8 mouse cellular contexts compared by ENCODE assay signal in the genomic region with DNA sequence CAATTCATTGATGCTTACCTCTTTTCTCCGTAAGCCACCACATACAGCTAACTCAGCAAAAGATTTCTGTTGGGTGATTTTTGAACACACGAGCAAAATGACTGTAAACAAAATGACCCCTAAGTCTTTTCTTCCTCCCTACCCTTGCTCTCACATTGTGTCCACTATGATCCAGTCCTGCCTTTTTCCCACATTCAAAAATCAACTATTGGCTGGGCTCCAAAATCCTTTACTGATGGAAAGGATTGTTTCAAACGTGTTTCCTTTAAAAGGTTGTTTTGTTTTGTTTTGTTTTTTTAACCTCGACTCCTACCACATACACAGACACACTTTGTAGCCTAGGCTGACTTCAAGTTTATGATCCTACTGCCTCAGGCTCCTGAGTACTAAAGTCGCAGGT. TPM values are rescaled to one million over a fixed set of nuclear protein-coding genes. Genes with fewer than 3 reads are reported as not detected.
DNase-seq lines count a peak whose midpoint lies in the region; ATAC-seq and TF ChIP-seq lines count a peak whose summit lies in the region.

No protein-coding gene starts in this region.

- H3K27me3 ChIP-seq in heart, adult 2 months (ENCODE audit: control insufficient read depth, insufficient read depth, low read length), result no peaks in the 10 kb centered on the region
- H3K27me3 ChIP-seq in forebrain, embryonic 14.5 days (replicated peaks; ENCODE audit: control insufficient read depth, insufficient read depth, low read length), result no peaks in the 10 kb centered on the region
- no peaks in the 10 kb centered on the region for H3K27me3 ChIP-seq in liver, embryonic 14.5 days (ENCODE audit: control insufficient read depth, insufficient read depth, low read length)

- no peaks in the 10 kb centered on the region for H3K79me2 ChIP-seq in heart, adult 2 months (replicated peaks; ENCODE audit: control insufficient read depth, insufficient read depth, low read length)

- DNase-seq in heart, adult 2 months, result no peak
- no peak for DNase-seq in heart, postnatal 4 days
- peak; percentile 28 for DNase-seq in CD4-positive helper T cell, adult 2 months (ENCODE audit: low read depth, low spot score)
- DNase-seq in forebrain, embryonic 14.5 days (ENCODE audit: low spot score), result no peak
- no peak for DNase-seq in liver, embryonic 14.5 days (ENCODE audit: low read depth in 3 of 3, low spot score in 3 of 3)
- no peak for DNase-seq in right cerebral cortex, postnatal 14 days
- no peak for DNase-seq in left cerebral cortex, postnatal 36 days (ENCODE audit: low spot score in 2 of 2)

- no peaks in the 10 kb centered on the region for H3K9me3 ChIP-seq in forebrain, embryonic 14.5 days (replicated peaks; ENCODE audit: control insufficient read depth, low read length)
- H3K9me3 ChIP-seq in liver, embryonic 14.5 days (ENCODE audit: control insufficient read depth, low read length), result no peaks in the 10 kb centered on the region

- TF ChIP-seq EP300 in heart, adult 2 months (IDR thresholded peaks at IDR 0.05; ENCODE audit: insufficient read depth, low read depth, low read length), result no peak
- no peak for TF ChIP-seq EP300 in liver, embryonic 14.5 days (IDR thresholded peaks at IDR 0.05; ENCODE audit: low read depth)

- H3K4me1 ChIP-seq in heart, adult 2 months (ENCODE audit: control insufficient read depth, insufficient read depth, low read length), result no peaks in the 10 kb centered on the region; the same call in 1 of the 2 replicates
- H3K4me1 ChIP-seq in forebrain, embryonic 14.5 days (ENCODE audit: control insufficient read depth, insufficient read depth, low read length), result peaks cover 4% of the 10 kb centered on the region; the same call in 1 of the 2 replicates
- H3K4me1 ChIP-seq in liver, embryonic 14.5 days (replicated peaks; ENCODE audit: control insufficient read depth in 2 of 2, insufficient read depth in 2 of 2, low read length in 1 of 2), result peaks cover 5 to 14% of the 10 kb centered on the region in 2 experiments

- H3K4me3 ChIP-seq in heart, adult 2 months, result peak overlapping the region; percentile 80
- H3K4me3 ChIP-seq in forebrain, embryonic 14.5 days (ENCODE audit: low read depth, low read length), result peak overlapping the region; percentile 45
- H3K4me3 ChIP-seq in liver, embryonic 14.5 days (ENCODE audit: insufficient read depth in 1 of 2, low read depth in 2 of 2, low read length in 2 of 2), result peak overlapping the region; percentile 71 to 85

- no peak for TF ChIP-seq CTCF in heart, adult 2 months (IDR thresholded peaks at IDR 0.05)
- no peak for TF ChIP-seq CTCF in liver, embryonic 14.5 days (IDR thresholded peaks at IDR 0.05; ENCODE audit: low read depth)

- peak overlapping the region; percentile 70 for H3K9ac ChIP-seq in heart, adult 2 months (ENCODE audit: low read depth, low read length)
- peak overlapping the region; percentile 71 for H3K9ac ChIP-seq in forebrain, embryonic 14.5 days (ENCODE audit: low read length)
- peak overlapping the region; percentile 67 for H3K9ac ChIP-seq in liver, embryonic 14.5 days (replicated peaks)

- H3K27ac ChIP-seq in heart, adult 2 months, result peak overlapping the region; percentile 100
- H3K27ac ChIP-seq in forebrain, embryonic 14.5 days (ENCODE audit: low read depth, low read length), result peak overlapping the region; percentile 95; the same call in 1 of the 2 replicates
- H3K27ac ChIP-seq in liver, embryonic 14.5 days, result peak overlapping the region; percentile 65

- H3K36me3 ChIP-seq in heart, adult 2 months (ENCODE audit: control insufficient read depth, insufficient read depth, low read length), result no peaks in the 10 kb centered on the region
- no peaks in the 10 kb centered on the region for H3K36me3 ChIP-seq in forebrain, embryonic 14.5 days (ENCODE audit: control insufficient read depth, insufficient read depth, low read length)
- no peaks in the 10 kb centered on the region for H3K36me3 ChIP-seq in liver, embryonic 14.5 days (replicated peaks; ENCODE audit: control insufficient read depth, insufficient read depth, low read depth)

- intact Hi-C loops in heart, adult 2 months (cut with DNase I), result loop anchor here (5.0 kb wide), 1 partner anchor 37 kb away; a partner anchor contains a TSS
- intact Hi-C loops in left cerebral cortex, postnatal 36 days (cut with DNase I), result no loop called here

- WGBS in heart, adult 2 months, result 29% methylated on average over 5 of the region's 5 CpGs
- WGBS in forebrain, embryonic 14.5 days, result 45% methylated on average over 5 of the region's 5 CpGs
- 39% methylated on average over 5 of the region's 5 CpGs for WGBS in liver, embryonic 14.5 days (ENCODE audit: insufficient replicate concordance)

- no peak for ATAC-seq in forebrain, embryonic 14.5 days
- no peak for ATAC-seq in liver, embryonic 14.5 days (ENCODE audit: insufficient read depth)
- ATAC-seq in megakaryocyte progenitor cell, adult 5-6 weeks (replicated peaks; ENCODE audit: poor library complexity), result no peak

- H3K4me2 ChIP-seq in forebrain, embryonic 14.5 days (ENCODE audit: low read length), result peak overlapping the region; percentile 66
- H3K4me2 ChIP-seq in liver, embryonic 14.5 days (ENCODE audit: low read depth), result peak overlapping the region; percentile 75

- no peak for TF ChIP-seq POLR2A in heart, adult 2 months (IDR thresholded peaks at IDR 0.05; ENCODE audit: insufficient read depth, low read depth, low read length)

RNA-seq across cellular contexts. Expression of a gene that starts 2.5 kb away (rescaled TPM):
- 1 to 10 TPM; 1.6 to 2.3 TPM for total RNA-seq in heart, adult 2 months (2021)
- polyA plus RNA-seq in heart, adult 2 months (2012; rRNA removed), result 2.0 and 3.4 TPM in 2 replicates
- 1 to 10 TPM; 2.3 to 3.5 TPM for total RNA-seq in heart, postnatal 4 days (2021)
- 2.3 TPM in 2 replicates for polyA plus RNA-seq in forebrain, embryonic 14.5 days (2014; fragmentation: Nextera tagmentation; extraction: Ambion mirVana)
- 13.0 and 15.5 TPM in 2 replicates for polyA plus RNA-seq in liver, embryonic 14.5 days (2012; rRNA removed)
- 11.6 and 13.4 TPM in 2 replicates for polyA plus RNA-seq in liver, embryonic 14.5 days (2014; fragmentation: Nextera tagmentation; extraction: Ambion mirVana)
- 0.37 and 0.39 TPM in 2 replicates for total RNA-seq in megakaryocyte progenitor cell, adult 5-6 weeks (2015)
- total RNA-seq in megakaryocyte progenitor cell, adult 5-6 weeks (2017), result 0.98 and 1.2 TPM in 2 replicates
- total RNA-seq in left cerebral cortex, postnatal 36 days (2021), result 1 to 10 TPM; 5.9 to 7.4 TPM

RNA-seq across cellular contexts. Expression of a gene that starts 10.3 kb away (rescaled TPM):
- 10 to 100 TPM; 35.1 to 37.0 TPM for total RNA-seq in heart, adult 2 months (2021)
- polyA plus RNA-seq in heart, adult 2 months (2012; rRNA removed), result 30.5 and 61.6 TPM in 2 replicates
- total RNA-seq in heart, postnatal 4 days (2021), result 10 to 100 TPM; 90.0 to 98.5 TPM
- polyA plus RNA-seq in forebrain, embryonic 14.5 days (2014; fragmentation: Nextera tagmentation; extraction: Ambion mirVana), result 54.7 and 56.4 TPM in 2 replicates
- 19.9 and 24.5 TPM in 2 replicates for polyA plus RNA-seq in liver, embryonic 14.5 days (2012; rRNA removed)
- 6.5 and 8.1 TPM in 2 replicates for polyA plus RNA-seq in liver, embryonic 14.5 days (2014; fragmentation: Nextera tagmentation; extraction: Ambion mirVana)
- 58.1 and 58.5 TPM in 2 replicates for total RNA-seq in megakaryocyte progenitor cell, adult 5-6 weeks (2015)
- 63.6 and 72.5 TPM in 2 replicates for total RNA-seq in megakaryocyte progenitor cell, adult 5-6 weeks (2017)
- 100 to 1,000 TPM; 127 to 132 TPM for total RNA-seq in left cerebral cortex, postnatal 36 days (2021)

RNA-seq across cellular contexts. Expression of a gene that starts 39.1 kb away (rescaled TPM):
- total RNA-seq in heart, adult 2 months (2021), result 10 to 100 TPM; 10.8 to 12.1 TPM
- polyA plus RNA-seq in heart, adult 2 months (2012; rRNA removed), result 17.4 and 18.9 TPM in 2 replicates
- total RNA-seq in heart, postnatal 4 days (2021), result 10 to 100 TPM; 14.0 to 14.8 TPM
- 10.3 and 10.7 TPM in 2 replicates for polyA plus RNA-seq in forebrain, embryonic 14.5 days (2014; fragmentation: Nextera tagmentation; extraction: Ambion mirVana)
- 7.2 and 10.0 TPM in 2 replicates for polyA plus RNA-seq in liver, embryonic 14.5 days (2012; rRNA removed)
- polyA plus RNA-seq in liver, embryonic 14.5 days (2014; fragmentation: Nextera tagmentation; extraction: Ambion mirVana), result 5.4 and 5.9 TPM in 2 replicates
- 14.3 and 16.9 TPM in 2 replicates for total RNA-seq in megakaryocyte progenitor cell, adult 5-6 weeks (2015)
- total RNA-seq in megakaryocyte progenitor cell, adult 5-6 weeks (2017), result 15.5 and 23.7 TPM in 2 replicates
- total RNA-seq in left cerebral cortex, postnatal 36 days (2021), result 10 to 100 TPM; 23.0 to 25.8 TPM

RNA-seq across cellular contexts. Expression of a gene that starts 42.5 kb away (rescaled TPM):
- total RNA-seq in heart, adult 2 months (2021), result 100 to 1,000 TPM; 182 to 219 TPM
- polyA plus RNA-seq in heart, adult 2 months (2012; rRNA removed), result 251 and 268 TPM in 2 replicates
- total RNA-seq in heart, postnatal 4 days (2021), result 10 to 100 TPM; 62.1 to 63.6 TPM
- polyA plus RNA-seq in forebrain, embryonic 14.5 days (2014; fragmentation: Nextera tagmentation; extraction: Ambion mirVana), result 57.5 and 64.7 TPM in 2 replicates
- polyA plus RNA-seq in liver, embryonic 14.5 days (2012; rRNA removed), result 14.3 and 14.9 TPM in 2 replicates
- 18.7 and 19.7 TPM in 2 replicates for polyA plus RNA-seq in liver, embryonic 14.5 days (2014; fragmentation: Nextera tagmentation; extraction: Ambion mirVana)
- total RNA-seq in megakaryocyte progenitor cell, adult 5-6 weeks (2015), result 45.1 and 46.4 TPM in 2 replicates
- total RNA-seq in megakaryocyte progenitor cell, adult 5-6 weeks (2017), result 67.5 and 80.6 TPM in 2 replicates
- 10 to 100 TPM; 60.6 to 63.0 TPM for total RNA-seq in left cerebral cortex, postnatal 36 days (2021)
